In genomic region chr7:96151277-96151676, GRCm38 (mm10) we compare ENCODE assay signal across 9 mouse cellular contexts. TPM values are rescaled to one million over a fixed set of nuclear protein-coding genes. Genes with fewer than 3 reads are reported as not detected.
A peak's percentile ranks its signal among the peaks of the same experiment; 100 is the strongest.
DNase-seq lines count a peak whose midpoint lies in the region; ATAC-seq and TF ChIP-seq lines count a peak whose summit lies in the region.
"Had no signal": no experiment of that assay in that cellular context is flagged by ENCODE, and none has a peak within 500 bp of the region (broad histone marks: within the 10 kb centered on the region; RNA-seq: fewer than 3 reads in every experiment).

No protein-coding gene starts in this region.

- TF ChIP-seq CTCF in E14TG2a.4 (conservative IDR thresholded peaks at IDR 0.05; ENCODE audit: low read length), result peak; percentile 75
- TF ChIP-seq CTCF in heart, postnatal 0 days (IDR thresholded peaks at IDR 0.05; ENCODE audit: low read depth), result peak; percentile 56

- H3K27me3 ChIP-seq in E14TG2a.4 (ENCODE audit: insufficient read depth, low read length), result no peaks in the 10 kb centered on the region
- no peaks in the 10 kb centered on the region for H3K27me3 ChIP-seq in heart, postnatal 0 days (ENCODE audit: control insufficient read depth, insufficient read depth, low read length)

- no peak overlapping the region for H3K4me2 ChIP-seq in heart, postnatal 0 days (ENCODE audit: low read depth, low read length)

- peaks cover 6% of the 10 kb centered on the region; the same call in 1 of the 2 replicates for H3K9me3 ChIP-seq in E14TG2a.4 (ENCODE audit: low read length)
- no peaks in the 10 kb centered on the region for H3K9me3 ChIP-seq in heart, postnatal 0 days (replicated peaks; ENCODE audit: control insufficient read depth, low read length)

- no peak overlapping the region for H3K9ac ChIP-seq in heart, postnatal 0 days (replicated peaks; ENCODE audit: low read depth, low read length)

- no peak for ATAC-seq in heart, postnatal 0 days (ENCODE audit: insufficient read depth, low read depth)

- no peak for TF ChIP-seq EP300 in heart, postnatal 0 days (IDR thresholded peaks at IDR 0.05; ENCODE audit: low read depth)

- no peak overlapping the region for H3K4me3 ChIP-seq in E14TG2a.4 (replicated peaks; ENCODE audit: low read length)
- H3K4me3 ChIP-seq in heart, postnatal 0 days (ENCODE audit: low read depth, low read length), result no peak overlapping the region

- H3K27ac ChIP-seq in heart, postnatal 0 days (ENCODE audit: low read depth), result no peak overlapping the region
- H3K27ac ChIP-seq: macrophage had no signal

- WGBS in heart, postnatal 0 days, result 62% methylated on average over 3 of the region's 3 CpGs

- intact Hi-C loops in left cerebral cortex, postnatal 25 days (cut with DNase I), result no loop called here

- no peaks in the 10 kb centered on the region for H3K36me3 ChIP-seq in E14TG2a.4 (ENCODE audit: insufficient read depth, low read length)
- no peaks in the 10 kb centered on the region for H3K36me3 ChIP-seq in heart, postnatal 0 days (replicated peaks; ENCODE audit: control insufficient read depth, insufficient read depth, low read length)

- peaks cover 48% of the 10 kb centered on the region for H3K4me1 ChIP-seq in E14TG2a.4 (replicated peaks; ENCODE audit: low read depth, low read length)
- H3K4me1 ChIP-seq in heart, postnatal 0 days (ENCODE audit: control insufficient read depth, insufficient read depth), result peaks cover 8% of the 10 kb centered on the region; the same call in 1 of the 2 replicates

- peak; percentile 20 for DNase-seq in cerebellum, adult 8-10 months
- DNase-seq in cerebellum, adult 11-12 months, result no peak
- DNase-seq in cerebellum, adult 9-10 months, result peak; percentile 6
- DNase-seq in heart, postnatal 0 days (ENCODE audit: low spot score), result no peak
- peak; percentile 49 to 69 for DNase-seq in left cerebral cortex, postnatal 25 days (ENCODE audit: low spot score in 2 of 2)
- DNase-seq in right cerebral cortex, adult 18-20 months, result peak; percentile 53
- DNase-seq in urinary bladder, adult 2 months (ENCODE audit: low spot score), result peak; percentile 57

RNA-seq across cellular contexts. Expression of gene Tenm4, which starts 19.8 kb away (rescaled TPM):
- total RNA-seq in heart, postnatal 0 days (2014; rRNA removed; ENCODE audit: low replicate concordance), result 3.9 and 5.9 TPM in 2 replicates
- polyA plus RNA-seq in heart, postnatal 0 days (2015; fragmentation: Nextera tagmentation; extraction: Ambion mirVana), result 1.4 and 2.3 TPM in 2 replicates
- 100 to 1,000 TPM; 134 to 162 TPM for total RNA-seq in left cerebral cortex, postnatal 25 days (2021)
- 0.65 and 1.0 TPM in 2 replicates for polyA plus RNA-seq in urinary bladder, adult 2 months (2012; rRNA removed)

Comparison
In these comparisons a context has a peak if more than half of its experiments do, and no peak if none do; other contexts are left out.
1. DNase-seq: peak in cerebellum, adult 8-10 months (single experiment), cerebellum, adult 9-10 months (single experiment), left cerebral cortex, postnatal 25 days (2 of 2), right cerebral cortex, adult 18-20 months (single experiment) and urinary bladder, adult 2 months (single experiment); none in cerebellum, adult 11-12 months (single experiment) and heart, postnatal 0 days (single experiment).
2. RNA of gene Tenm4, which starts 19.8 kb away (total RNA-seq): 134 to 162 TPM in left cerebral cortex, postnatal 25 days; 3.9 to 5.9 TPM in heart, postnatal 0 days; every median in the first group is over 10 times any median in the second.